Mouse (Mus musculus): ENCODE measurements around the gene Vmn1r151.
"Not testable (repeated sequence)": the region's sequence is repeated elsewhere in the genome, so short reads cannot be mapped to it uniquely, and the experiment has no call there.

Vmn1r151 gene

DNA sequence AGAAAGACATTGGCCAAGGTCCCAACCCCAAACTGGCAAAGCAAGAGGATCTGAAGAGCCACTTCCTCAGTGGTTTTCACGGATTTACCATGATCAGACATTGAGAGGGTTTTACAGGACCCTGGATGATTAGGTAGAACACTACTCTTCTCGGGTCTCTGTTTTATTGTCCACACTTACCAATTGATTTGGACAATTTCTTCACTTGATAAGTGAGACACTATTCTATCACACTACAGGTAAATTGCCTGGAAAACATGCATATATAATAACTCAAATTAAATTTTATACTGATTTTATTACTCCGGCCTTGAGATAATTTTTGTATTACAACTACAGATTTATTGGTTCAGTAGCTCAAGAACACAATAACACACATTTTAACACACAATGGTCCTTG, at the start of gene Vmn1r151:
Vmn1r151 (minus strand) TSS at position 101 of the 400 bp plus-strand sequence.
- not testable (repeated sequence) for DNase-seq (ENCODE audit: low read depth)

DNA sequence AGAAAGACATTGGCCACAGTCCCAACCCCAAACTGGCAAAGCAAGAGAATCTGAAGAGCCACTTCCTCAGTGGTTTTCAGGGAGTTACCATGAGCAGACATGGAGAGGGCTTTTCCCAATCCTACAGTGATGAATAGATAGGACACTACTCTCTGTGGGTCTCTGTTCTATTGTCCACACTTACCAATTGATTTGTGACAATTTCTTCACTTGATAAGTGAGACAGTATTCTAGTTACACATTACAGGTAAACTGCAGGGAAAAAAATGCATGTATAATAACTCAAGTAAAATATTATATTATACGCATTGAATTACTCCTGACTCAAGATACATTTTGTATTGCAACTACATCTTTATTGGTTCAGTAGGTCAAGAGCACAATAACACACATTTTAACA, 35.3 kb upstream of the Vmn1r151 start, which contains the start of gene Gm8677:
Gm8677 (minus strand) TSS at position 101 of the 400 bp plus-strand sequence.
- DNase-seq (ENCODE audit: low read depth): not testable (repeated sequence)

DNA sequence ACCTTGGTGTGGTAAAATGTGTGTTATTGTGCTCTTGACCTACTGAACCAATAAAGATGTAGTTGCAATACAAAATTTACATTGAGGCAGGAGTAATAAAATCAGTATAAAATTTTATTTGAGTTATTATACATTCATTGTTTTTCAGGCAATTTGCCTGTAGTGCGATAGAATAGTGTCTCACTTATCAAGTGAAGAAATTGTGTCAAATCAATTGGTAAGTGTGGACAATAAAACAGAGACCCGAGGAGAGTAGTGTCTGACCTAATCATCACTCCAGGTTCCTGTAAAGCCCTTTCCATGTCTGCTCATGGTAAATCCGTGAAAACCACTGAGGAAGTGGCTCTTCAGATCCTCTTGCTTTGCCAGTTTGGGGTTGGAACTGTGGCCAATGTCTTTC, 23.2 kb upstream of the Vmn1r151 start, which contains the start of gene Vmn1r152:
Vmn1r152 (plus strand) TSS at position 301 of the 400 bp plus-strand sequence.
- DNase-seq (ENCODE audit: low read depth): not testable (repeated sequence)

DNA sequence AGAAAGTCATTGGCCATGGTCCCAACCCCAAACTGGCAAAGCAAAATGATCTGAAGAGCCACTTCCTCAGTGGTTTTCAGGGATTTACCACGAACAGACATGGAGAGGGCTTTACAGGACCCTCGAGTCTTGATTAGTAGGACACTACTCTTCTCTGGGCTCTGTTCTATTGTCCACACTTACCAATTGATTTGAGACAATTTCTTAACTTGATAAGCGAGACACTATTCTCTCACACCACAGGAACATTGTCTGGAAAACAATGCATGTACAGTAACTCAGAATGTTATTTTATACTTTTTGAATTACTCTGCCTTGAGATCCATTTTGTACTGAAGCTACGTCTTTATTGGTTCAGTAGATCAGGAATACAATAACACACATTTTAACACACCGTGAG, 35.5 kb downstream of the Vmn1r151 start, which contains the start of gene Gm10665:
Gm10665 (minus strand) TSS at position 101 of the 400 bp plus-strand sequence.
- DNase-seq (ENCODE audit: low read depth): not testable (repeated sequence)
